Mouse (Mus musculus) CH12.LX (cell line): ENCODE results near the gene St6galnac4.
A peak's percentile ranks its signal among the peaks of the same experiment; 100 is the strongest.

ENCODE experiments used
- BHLHE40 ChIP-seq: IDR thresholded peaks from 2 replicates; pipeline ENCODE4 v1.6.1; 2011; ENCODE audit warnings: mild to moderate bottlenecking, low read depth, low read length, improper control_type of control experiment
- CTCF ChIP-seq, 2 experiments: IDR thresholded peaks in 1 of 2; conservative IDR thresholded peaks in 1 of 2; 2 replicates each; pipeline ENCODE4 v1.5.1; 2011 to 2012; ENCODE audit warnings: low read depth in 2 of 2, low read length in 2 of 2, improper control_type of control experiment in 1 of 2, inconsistent platforms in 1 of 2, mild to moderate bottlenecking in 1 of 2, moderate library complexity in 1 of 2
- ETS1 ChIP-seq: conservative IDR thresholded peaks from 2 replicates; pipeline ENCODE4 v1.6.1; 2012; ENCODE audit warnings: low read depth, mild to moderate bottlenecking, inconsistent platforms, low read length, improper control_type of control experiment, moderate library complexity
- JUND ChIP-seq: conservative IDR thresholded peaks from 2 replicates; pipeline ENCODE4 v1.6.1; 2011; ENCODE audit warnings: low read depth, low read length, improper control_type of control experiment
- MAX ChIP-seq: IDR thresholded peaks from 2 replicates; pipeline ENCODE4 v1.6.1; 2011; ENCODE audit warnings: low read length, improper control_type of control experiment
- NRF1 ChIP-seq: IDR thresholded peaks from 2 replicates; pipeline ENCODE4 v1.6.1; 2014; ENCODE audit warnings: low read depth, mild to moderate bottlenecking, inconsistent platforms, low read length, improper control_type of control experiment, moderate library complexity
- POLR2AphosphoS2 ChIP-seq: IDR thresholded peaks from 2 replicates; pipeline ENCODE4 v1.6.1; 2011; ENCODE audit warnings: low read depth, low read length, improper control_type of control experiment
- RAD21 ChIP-seq: IDR thresholded peaks from 2 replicates; pipeline ENCODE4 v1.6.1; 2011; ENCODE audit warnings: low read depth, mild to moderate bottlenecking, low read length, improper control_type of control experiment, moderate library complexity

DNA sequence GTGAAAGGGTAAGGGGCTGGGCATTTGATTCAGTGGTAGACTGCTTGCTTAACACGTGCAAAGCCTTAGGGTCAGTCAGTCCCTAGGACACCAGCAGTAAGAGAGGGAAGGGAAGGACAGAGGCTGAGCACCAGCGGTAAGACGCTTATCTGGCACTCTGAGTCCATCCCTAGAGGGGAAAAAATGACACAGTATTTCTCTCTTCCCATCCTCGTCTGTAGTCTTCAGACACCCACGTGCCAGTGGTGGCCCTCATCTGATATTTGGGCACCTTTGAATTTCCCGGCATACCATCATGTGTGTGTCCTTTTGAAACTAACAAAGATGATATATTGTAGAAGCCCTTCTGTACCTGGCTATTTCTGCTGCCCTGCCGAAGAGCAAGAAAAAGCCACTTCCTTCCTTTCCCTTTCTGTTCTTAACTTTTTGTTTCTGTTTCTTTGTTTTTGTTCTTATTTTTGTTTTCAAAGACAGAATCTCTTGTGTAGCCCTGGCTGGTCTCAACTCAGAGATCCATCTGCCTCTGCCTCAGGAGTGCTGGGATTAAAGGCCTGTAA, 33.2 kb upstream of the St6galnac4 start:
- TF ChIP-seq NRF1 (no peak), CTCF (conservative IDR thresholded peaks at IDR 0.05 in 1 of 2, IDR thresholded peaks at IDR 0.05 in 1 of 2; ENCODE audit: low read depth in 2 of 2, low read length in 2 of 2) (no peak), RAD21 (no peak), BHLHE40 (peak; percentile 88), ETS1 (peak; percentile 51; the same call in 1 of the 2 replicates), JUND (peak; percentile 83), POLR2AphosphoS2 (no peak), MAX (peak; percentile 92)
